Mouse (Mus musculus): ENCODE results near the gene Kcnn4.
"Not testable (repeated sequence)": the region's sequence is repeated elsewhere in the genome, so short reads cannot be mapped to it uniquely, and the experiment has no call there.

The Kcnn4 gene

GRCm38 (mm10) chr7:24391687-24392086 is 21.6 kb downstream of the Kcnn4 start:
- DNase-seq (ENCODE audit: low read depth): no peak

GRCm38 (mm10) chr7:24394054-24394453 is 24.0 kb downstream of the Kcnn4 start:
- DNase-seq (ENCODE audit: low read depth): no peak

- no peak for DNase-seq (ENCODE audit: low read depth)
Observed at GRCm38 (mm10) chr7:24394475-24395161, 24.6 kb downstream of the Kcnn4 start.

- no peak for DNase-seq (ENCODE audit: low read depth)
Observed at GRCm38 (mm10) chr7:24396832-24397231, 26.8 kb downstream of the Kcnn4 start.

GRCm38 (mm10) chr7:24398364-24398913 is 28.4 kb downstream of the Kcnn4 start:
- no peak for DNase-seq (ENCODE audit: low read depth)

- peak; percentile 97 for DNase-seq (ENCODE audit: low read depth)
Observed at GRCm38 (mm10) chr7:24399256-24400081, 29.4 kb downstream of the Kcnn4 start, which contains the start of gene Smg9. TSS of gene Smg9 (plus strand) at chr7:24399619.

GRCm38 (mm10) chr7:24400082-24400452 is 30.0 kb downstream of the Kcnn4 start:
- no peak for DNase-seq (ENCODE audit: low read depth)

GRCm38 (mm10) chr7:24400489-24400888 is 30.4 kb downstream of the Kcnn4 start:
- not testable (repeated sequence) for DNase-seq (ENCODE audit: low read depth)

- DNase-seq (ENCODE audit: low read depth): no peak
Observed at GRCm38 (mm10) chr7:24402851-24403250, 32.8 kb downstream of the Kcnn4 start.

- no peak for DNase-seq (ENCODE audit: low read depth)
Observed at GRCm38 (mm10) chr7:24405649-24406048, 35.6 kb downstream of the Kcnn4 start.

GRCm38 (mm10) chr7:24406528-24407344 is 36.7 kb downstream of the Kcnn4 start:
- peak; percentile 72 for DNase-seq (ENCODE audit: low read depth)

- no peak for DNase-seq (ENCODE audit: low read depth)
Observed at GRCm38 (mm10) chr7:24408186-24408585, 38.1 kb downstream of the Kcnn4 start.

GRCm38 (mm10) chr7:24410123-24410522 is 40.1 kb downstream of the Kcnn4 start:
- no peak for DNase-seq (ENCODE audit: low read depth)

- no peak for DNase-seq (ENCODE audit: low read depth)
Observed at GRCm38 (mm10) chr7:24410831-24411230, 40.8 kb downstream of the Kcnn4 start.

GRCm38 (mm10) chr7:24413630-24414029 is 43.6 kb downstream of the Kcnn4 start:
- no peak for DNase-seq (ENCODE audit: low read depth)

GRCm38 (mm10) chr7:24415261-24415660 is 45.2 kb downstream of the Kcnn4 start:
- no peak for DNase-seq (ENCODE audit: low read depth)

GRCm38 (mm10) chr7:24419579-24419978 is 49.5 kb downstream of the Kcnn4 start:
- no peak for DNase-seq (ENCODE audit: low read depth)

- no peak for DNase-seq (ENCODE audit: low read depth)
Observed at GRCm38 (mm10) chr7:24421648-24422047, 51.6 kb downstream of the Kcnn4 start.

GRCm38 (mm10) chr7:24422251-24422650 is 52.2 kb downstream of the Kcnn4 start:
- DNase-seq (ENCODE audit: low read depth): no peak

GRCm38 (mm10) chr7:24423107-24423763 is 53.2 kb downstream of the Kcnn4 start:
- no peak for DNase-seq (ENCODE audit: low read depth)

- DNase-seq (ENCODE audit: low read depth): no peak
Observed at GRCm38 (mm10) chr7:24423956-24424732, 54.1 kb downstream of the Kcnn4 start.

Measured in c-Kit-positive CD71-positive TER-119-negative erythroid progenitor cells, embryonic 14.5 days (primary cell).